Mouse (Mus musculus) adrenal gland, adult 2 months (tissue): Measurements from ENCODE around the gene AI854703. TPM values are rescaled to one million over a fixed set of nuclear protein-coding genes. Genes with fewer than 3 reads are reported as not detected.
"Not testable (repeated sequence)": the region's sequence is repeated elsewhere in the genome, so short reads cannot be mapped to it uniquely, and the experiment has no call there.

Source experiments
- DNase-seq: peaks from one replicate; pipeline ENCODE4 v3.0.0; 2021
- polyA plus RNA-seq: library from polyadenylated mRNA; depleted of rRNA; stranded (reverse); fragments of >200 nt; gene quantifications from 2 replicates; pipeline ENCODE4 v1.2.3, GENCODE M21; 2012
- total RNA-seq, 2 experiments: library from RNA; stranded (reverse); gene quantifications; 2 replicates each; pipeline ENCODE4 v1.2.3; 2021

The AI854703 gene
- total and polyA plus RNA-seq, 3 experiments = 1.9 to 7.6 (median 2.0) TPM

GRCm38 (mm10) chr6:48614756-48615155 lies 11.8 kb upstream of the AI854703 start:
- DNase-seq = no peak

GRCm38 (mm10) chr6:48620031-48620430 lies 6.5 kb upstream of the AI854703 start:
- DNase-seq = no peak

DNA sequence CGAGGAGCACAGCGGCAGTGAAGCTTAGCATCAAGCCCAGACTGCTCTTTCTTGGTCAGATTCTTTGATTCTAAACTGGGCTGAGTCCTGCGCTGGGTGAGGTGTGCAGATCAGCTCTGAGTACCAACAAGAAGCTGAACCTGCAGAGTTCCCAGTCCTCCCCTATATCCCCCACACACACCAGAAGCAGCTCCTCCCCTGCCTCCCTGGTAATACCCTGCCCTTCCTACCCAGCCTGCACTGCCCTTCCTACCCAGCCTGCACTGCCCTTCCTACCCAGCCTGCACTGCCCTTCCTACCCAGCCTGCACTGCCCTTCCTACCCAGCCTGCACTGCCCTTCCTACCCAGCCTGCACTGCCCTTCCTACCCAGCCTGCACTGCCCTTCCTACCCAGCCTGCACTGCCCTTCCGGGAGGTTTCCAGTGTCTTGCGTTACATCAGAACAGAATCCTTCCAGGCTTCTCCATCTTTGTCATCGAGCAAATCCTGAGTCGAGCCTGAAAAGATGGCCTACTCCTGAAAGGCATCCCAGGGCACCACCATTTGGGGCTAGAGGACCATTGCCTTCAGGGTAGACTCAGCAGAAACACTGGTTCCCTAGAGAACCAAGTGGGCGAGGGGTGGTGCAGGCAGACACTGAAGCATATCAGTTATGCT lies 4.2 kb upstream of the AI854703 start:
- DNase-seq = not testable (repeated sequence)

DNA sequence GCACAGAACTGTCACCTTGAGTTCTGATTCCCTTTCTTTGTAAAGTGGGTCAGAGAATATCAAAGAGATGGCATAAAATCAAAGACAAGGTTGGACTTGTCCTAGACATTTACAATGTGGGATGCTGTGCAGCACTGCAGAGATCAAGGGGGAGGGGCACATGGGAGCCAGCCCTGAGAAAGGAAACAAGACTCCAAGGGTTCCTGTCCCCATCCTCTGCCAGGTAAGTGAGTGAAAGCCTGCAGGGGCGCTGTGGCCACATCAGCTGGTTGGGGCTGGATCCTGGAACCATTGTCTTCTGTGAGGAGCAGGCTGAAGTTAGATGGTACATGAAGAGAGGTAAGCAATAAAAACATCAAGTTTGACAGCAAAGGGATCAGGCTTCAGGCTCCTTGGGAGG lies 3.1 kb upstream of the AI854703 start:
- peak; percentile 65 for DNase-seq

DNA sequence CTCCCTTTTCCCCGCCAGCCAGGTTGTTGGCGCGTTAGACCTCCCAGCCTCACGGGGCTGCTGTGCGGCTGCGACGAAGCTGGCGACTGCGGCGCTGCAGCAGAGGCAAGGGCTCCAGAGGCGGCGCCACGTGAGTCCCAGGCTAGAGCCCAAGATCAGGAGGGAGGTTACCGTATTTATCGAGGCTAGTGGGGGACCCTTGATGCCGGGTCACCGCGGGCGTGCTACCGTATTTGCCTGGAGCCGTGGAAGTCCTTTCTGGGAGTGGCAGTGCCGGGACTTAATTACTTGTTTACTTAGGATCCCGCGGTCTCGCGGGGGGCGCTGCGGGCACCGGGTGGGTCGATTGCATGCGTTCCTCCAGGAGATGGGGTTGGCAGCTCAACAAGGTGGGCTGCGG lies 420 bp downstream of the AI854703 start:
- peak; percentile 77 for DNase-seq

- DNase-seq = no peak
Measured at GRCm38 (mm10) chr6:48627511-48627924, 954 bp downstream of the AI854703 start.

DNA sequence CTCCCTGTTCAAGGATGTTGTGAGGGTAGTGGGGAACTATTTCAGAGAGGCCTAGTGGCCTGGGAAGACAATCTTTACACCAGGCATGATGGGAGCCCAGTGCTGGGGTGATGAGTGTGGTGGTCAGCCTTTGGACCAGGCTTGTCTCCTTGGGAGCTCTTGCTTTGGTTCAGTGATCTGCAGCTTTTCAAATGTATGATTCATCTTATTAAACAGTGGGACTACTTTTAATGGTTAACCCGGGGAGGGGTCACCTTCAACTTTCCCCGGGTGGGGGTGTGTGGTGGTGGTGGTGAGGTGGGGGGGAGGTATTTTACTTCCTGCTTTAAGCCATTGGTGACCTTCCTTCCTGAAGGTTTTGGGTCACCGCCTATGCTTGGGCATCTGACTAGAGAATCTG lies 1.8 kb downstream of the AI854703 start:
- no peak for DNase-seq

GRCm38 (mm10) chr6:48628808-48629660 lies 2.5 kb downstream of the AI854703 start:
- peak; percentile 36 for DNase-seq

- no peak for DNase-seq
Measured at GRCm38 (mm10) chr6:48629661-48630034, 3.1 kb downstream of the AI854703 start.

- no peak for DNase-seq
Measured at GRCm38 (mm10) chr6:48630831-48631230, 4.3 kb downstream of the AI854703 start.

- DNase-seq = no peak
Measured at GRCm38 (mm10) chr6:48635105-48635504, 8.5 kb downstream of the AI854703 start.

DNA sequence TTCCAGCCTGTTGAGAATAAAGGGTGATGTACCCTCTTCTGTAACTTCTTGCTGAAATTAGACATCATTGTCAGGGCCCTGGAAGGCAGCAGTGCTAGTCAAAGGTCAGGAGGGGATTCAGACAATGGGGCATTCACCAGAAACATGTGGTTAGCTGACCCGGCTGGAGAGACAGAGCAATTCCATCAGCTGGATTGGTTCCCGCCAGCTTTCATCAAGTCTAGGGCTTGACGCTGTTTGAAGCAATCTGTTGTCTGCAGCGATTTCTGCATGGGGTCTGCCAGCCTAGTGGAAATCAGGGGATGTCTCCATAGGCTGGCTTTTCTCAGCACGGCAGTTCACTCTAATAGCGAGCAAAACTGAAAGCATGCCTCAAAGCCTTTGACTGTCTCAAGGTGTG lies 10.0 kb downstream of the AI854703 start:
- no peak for DNase-seq

GRCm38 (mm10) chr6:48637811-48638500 lies 11.4 kb downstream of the AI854703 start:
- no peak for DNase-seq

DNA sequence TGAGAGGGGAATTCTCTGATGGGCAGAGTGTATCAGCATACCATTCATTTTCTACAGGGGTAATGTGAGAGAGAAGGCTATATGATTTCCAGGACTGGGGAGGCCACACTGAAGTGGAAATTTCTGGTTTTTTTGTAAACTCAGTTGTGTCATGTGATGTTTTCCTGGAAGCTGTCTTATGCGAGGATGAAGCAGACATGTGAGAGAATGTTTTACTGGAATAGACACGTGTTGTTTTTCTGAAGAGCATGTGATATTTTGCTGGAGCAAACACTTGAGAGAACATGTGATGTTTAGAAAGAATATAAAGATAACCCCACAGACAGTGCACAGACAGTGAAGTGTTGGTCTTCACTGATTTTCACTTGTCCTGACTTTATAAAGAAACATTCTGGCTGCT lies 12.0 kb downstream of the AI854703 start:
- no peak for DNase-seq

GRCm38 (mm10) chr6:48641391-48641790 lies 14.8 kb downstream of the AI854703 start:
- DNase-seq = no peak

- DNase-seq = peak; percentile 30
Measured at GRCm38 (mm10) chr6:48642764-48643292, 16.3 kb downstream of the AI854703 start.

GRCm38 (mm10) chr6:48645660-48646308 lies 19.2 kb downstream of the AI854703 start:
- peak; percentile 75 for DNase-seq

- no peak for DNase-seq
Measured at GRCm38 (mm10) chr6:48646309-48646690, 19.7 kb downstream of the AI854703 start.

- DNase-seq = peak; percentile 63
Measured at GRCm38 (mm10) chr6:48646995-48647394, 20.4 kb downstream of the AI854703 start, which contains the start of gene Gimap8. Gene Gimap8 (plus strand): TSS chr6:48647234.

DNA sequence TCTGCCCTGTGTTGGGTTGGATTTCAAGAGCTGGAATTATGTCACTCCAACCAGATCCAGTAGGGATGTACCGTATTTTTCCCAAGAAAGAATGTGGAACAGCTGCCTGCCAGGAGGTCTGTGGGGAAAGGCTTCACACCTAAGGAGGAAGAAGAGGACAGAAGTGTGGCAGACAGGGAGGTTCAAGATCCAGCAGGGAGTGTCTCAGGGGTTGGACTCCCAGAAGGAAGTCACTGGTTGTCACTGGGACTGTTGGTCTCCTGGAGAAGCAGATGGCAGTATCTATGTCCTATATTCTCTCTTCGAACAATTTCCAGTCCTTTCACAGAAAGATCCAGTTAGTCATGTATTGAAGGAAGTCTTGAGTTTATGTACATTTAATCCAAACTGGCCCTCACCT lies 21.0 kb downstream of the AI854703 start:
- no peak for DNase-seq

DNA sequence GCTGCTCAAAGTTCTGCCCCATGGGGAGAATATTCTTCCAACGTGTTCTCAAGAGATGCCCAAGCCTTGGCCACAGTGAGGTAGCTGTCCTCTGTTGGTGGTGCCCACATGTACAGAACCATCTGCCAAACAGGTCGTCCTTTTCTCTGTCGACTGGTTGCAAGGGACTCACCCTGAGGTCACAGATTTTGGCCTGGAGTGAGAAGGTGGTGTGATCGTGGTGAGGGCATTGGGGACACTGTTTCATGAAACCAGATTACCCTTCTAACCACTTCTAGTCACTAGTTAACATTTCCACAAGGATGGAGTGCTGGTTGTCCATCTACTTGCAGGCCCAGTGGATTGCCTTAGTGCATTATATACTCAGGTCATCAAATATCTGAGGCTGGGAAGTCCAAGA lies 22.2 kb downstream of the AI854703 start:
- no peak for DNase-seq

- no peak for DNase-seq
Measured at GRCm38 (mm10) chr6:48650041-48650440, 23.5 kb downstream of the AI854703 start.
